Mouse (Mus musculus): ENCODE measurements around the gene Gucy2f. TPM values are rescaled to one million over a fixed set of nuclear protein-coding genes. Genes with fewer than 3 reads are reported as not detected.
"Not testable (repeated sequence)": the region's sequence is repeated elsewhere in the genome, so short reads cannot be mapped to it uniquely, and the experiment has no call there.

The Gucy2f gene
- not detected in 2 replicates for total RNA-seq (2021)
- long read RNA-seq, experiment 1 = 0 reads
- long read RNA-seq, experiment 2 = 0 reads

GRCm38 (mm10) chrX:142196831-142197230, at the start of gene Gucy2f:
TSS of gene Gucy2f (minus strand) at chrX:142196931.
- no peak for DNase-seq

GRCm38 (mm10) chrX:142245682-142246327, 49.1 kb upstream of the Gucy2f start:
- DNase-seq = no peak

- DNase-seq = no peak
Measured at GRCm38 (mm10) chrX:142237101-142237500, 40.4 kb upstream of the Gucy2f start.

GRCm38 (mm10) chrX:142236146-142236545, 39.4 kb upstream of the Gucy2f start:
- DNase-seq = not testable (repeated sequence)

GRCm38 (mm10) chrX:142228769-142229158, 32.0 kb upstream of the Gucy2f start:
- no peak for DNase-seq

- peak; percentile 84 for DNase-seq
Measured at GRCm38 (mm10) chrX:142228055-142228768, 31.5 kb upstream of the Gucy2f start.

- peak; percentile 48 for DNase-seq
Measured at GRCm38 (mm10) chrX:142227398-142228054, 30.8 kb upstream of the Gucy2f start.

- DNase-seq = no peak
Measured at GRCm38 (mm10) chrX:142226542-142226941, 29.8 kb upstream of the Gucy2f start, which contains the start of gene Nxt2. TSS of gene Nxt2 (plus strand) at chrX:142226770.

- peak; percentile 23 for DNase-seq
Measured at GRCm38 (mm10) chrX:142200295-142200694, 3.6 kb upstream of the Gucy2f start.

- DNase-seq = no peak
Measured at GRCm38 (mm10) chrX:142195551-142195950, 1.2 kb downstream of the Gucy2f start.

GRCm38 (mm10) chrX:142194420-142194819, 2.3 kb downstream of the Gucy2f start:
- DNase-seq = peak; percentile 8

- DNase-seq = no peak
Measured at GRCm38 (mm10) chrX:142190355-142190754, 6.4 kb downstream of the Gucy2f start.

- peak; percentile 58 for DNase-seq
Measured at GRCm38 (mm10) chrX:142189023-142189703, 7.6 kb downstream of the Gucy2f start.

GRCm38 (mm10) chrX:142182026-142182425, 14.7 kb downstream of the Gucy2f start:
- DNase-seq = no peak

GRCm38 (mm10) chrX:142176981-142177380, 19.8 kb downstream of the Gucy2f start:
- DNase-seq = no peak

GRCm38 (mm10) chrX:142115779-142116178, 81.0 kb downstream of the Gucy2f start:
- DNase-seq = no peak

GRCm38 (mm10) chrX:142111236-142111635, 85.5 kb downstream of the Gucy2f start:
- DNase-seq = no peak

GRCm38 (mm10) chrX:142096904-142097303, 99.8 kb downstream of the Gucy2f start:
- peak; percentile 9 for DNase-seq

GRCm38 (mm10) chrX:142095579-142095978, 101.2 kb downstream of the Gucy2f start:
- no peak for DNase-seq

- DNase-seq = peak; percentile 7
Measured at GRCm38 (mm10) chrX:142062585-142062984, 134.1 kb downstream of the Gucy2f start.

All from adrenal gland, postnatal 14 days (tissue).